Mouse (Mus musculus): ENCODE measurements around the gene Slc8a2.
A peak's percentile ranks its signal among the peaks of the same experiment; 100 is the strongest.

DNA sequence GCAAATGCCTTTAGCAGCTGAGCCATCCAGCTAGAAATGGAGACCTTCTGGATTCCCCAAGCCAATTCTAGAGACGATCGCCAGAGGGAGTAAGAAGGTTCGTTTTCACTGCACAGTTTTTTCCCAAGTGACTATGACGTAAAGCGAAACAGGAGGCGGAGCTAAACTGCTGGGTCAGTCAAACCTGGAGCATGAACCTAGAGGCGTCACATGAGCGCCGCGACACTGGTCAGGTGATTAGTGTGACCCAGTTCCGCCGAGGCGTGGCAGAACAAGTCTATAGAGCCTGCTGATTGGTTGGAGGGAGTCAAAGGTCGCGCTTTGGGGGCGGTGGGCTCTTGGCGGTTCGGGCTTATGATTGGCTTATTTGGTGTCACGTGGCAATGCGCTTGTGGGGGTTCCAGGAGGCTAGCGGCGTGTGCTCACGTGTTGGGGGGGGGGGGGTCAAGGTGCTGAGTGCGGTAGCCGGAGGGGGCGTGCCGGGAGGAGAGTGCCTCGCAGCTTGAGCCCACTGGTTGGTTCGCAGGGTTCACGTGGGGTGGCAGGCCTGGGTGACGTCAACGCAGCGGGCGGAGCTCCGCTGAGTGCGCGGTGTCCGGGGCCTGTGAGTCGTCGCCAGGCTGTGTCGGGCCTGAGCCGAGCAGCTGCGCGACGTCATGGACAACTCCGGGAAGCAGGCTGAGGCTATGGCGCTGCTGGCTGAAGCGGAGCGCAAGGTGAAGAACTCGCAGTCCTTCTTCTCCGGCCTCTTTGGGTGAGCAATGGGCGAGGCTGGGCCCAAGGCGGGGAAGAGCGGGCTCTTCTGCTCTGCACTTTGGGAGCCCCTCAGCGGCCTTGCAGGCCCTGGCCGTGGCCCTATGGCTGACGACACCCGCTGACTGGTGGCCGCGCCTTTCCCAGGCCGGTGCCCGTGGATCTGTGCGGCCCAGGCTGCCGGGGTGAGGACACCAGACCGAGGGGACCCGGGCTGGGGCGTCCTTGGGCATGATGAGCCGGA is 31.3 kb upstream of the Slc8a2 start, which contains the start of gene Napa:
- TF ChIP-seq POLR2A (IDR thresholded peaks at IDR 0.05; ENCODE audit: low read depth, low read length) (peak; percentile 94), CTCF (IDR thresholded peaks at IDR 0.05; ENCODE audit: extremely low read depth, insufficient read depth, insufficient read length, insufficient replicate concordance) (peak; percentile 31; the same call in 1 of the 2 replicates)
